Mouse (Mus musculus): ENCODE measurements around the gene Lmtk3.

- TF ChIP-seq POLR2A (IDR thresholded peaks at IDR 0.05; ENCODE audit: low read depth, low read length), result no peak
- no peak for TF ChIP-seq CTCF (conservative IDR thresholded peaks at IDR 0.05; ENCODE audit: insufficient read depth, insufficient read length, low read depth, low read length)
These were observed 23.4 kb upstream of the Lmtk3 start for GRCm38 (mm10) chr7:45760151-45760550.
